Mouse (Mus musculus) hindbrain, embryonic 15.5 days (tissue): ENCODE results near the gene Rpl37. TPM values are rescaled to one million over a fixed set of nuclear protein-coding genes. Genes with fewer than 3 reads are reported as not detected.
"Not testable (repeated sequence)": the region's sequence is repeated elsewhere in the genome, so short reads cannot be mapped to it uniquely, and the experiment has no call there.

ENCODE experiments used
- ATAC-seq: fragments of 200-750 bp; cut with Nextera tagmentation; 2 replicates; pipeline ENCODE4 v1.8.0; 2017; ENCODE audit warnings: low read depth, moderate number of reproducible peaks, moderate TSS enrichment; ENCODE audit not compliant: low FRiP score
- H3K27ac ChIP-seq: fragments of 300-500 bp; sonication (generic); replicated peaks from 2 replicates; pipeline ENCODE4 v1.5.1; 2015; ENCODE audit warnings: mild to moderate bottlenecking, inconsistent platforms
- H3K27me3 ChIP-seq: fragments of 300-500 bp; sonication (generic); 2 replicates; pipeline ENCODE4 v1.6.1; 2015; ENCODE audit warnings: control low read depth, inconsistent platforms
- H3K36me3 ChIP-seq: fragments of 300-500 bp; sonication (generic); 2 replicates; pipeline ENCODE4 v1.6.1; 2015; ENCODE audit warnings: control low read depth, inconsistent platforms
- H3K4me1 ChIP-seq: fragments of 300-500 bp; sonication (generic); replicated peaks from 2 replicates; pipeline ENCODE4 v1.6.1; 2015; ENCODE audit warnings: control low read depth, inconsistent platforms
- H3K4me2 ChIP-seq: fragments of 300-500 bp; sonication (generic); 2 replicates; pipeline ENCODE4 v1.6.1; 2015; ENCODE audit warnings: moderate library complexity, mild to moderate bottlenecking, inconsistent platforms
- H3K4me3 ChIP-seq: fragments of 300-500 bp; sonication (generic); 2 replicates; pipeline ENCODE4 v1.5.1; 2015; ENCODE audit warnings: mild to moderate bottlenecking, inconsistent platforms
- H3K9ac ChIP-seq: fragments of 300-500 bp; sonication (generic); 2 replicates; pipeline ENCODE4 v1.6.1; 2015; ENCODE audit warnings: inconsistent platforms
- H3K9me3 ChIP-seq: fragments of 300-500 bp; sonication (generic); 2 replicates; pipeline ENCODE4 v1.6.1; 2016; ENCODE audit warnings: control low read depth, inconsistent platforms
- WGBS: fragments of 180-500 bp; shearing (Covaris S2); methylation state at CpG from one replicate; pipeline ENCODE4 v1.1.7; 2015; 5-methylcytosine and 5-hydroxymethylcytosine counted together
- polyA plus RNA-seq: library from polyadenylated mRNA; unstranded; fragments of >200 nt; fragmentation: Nextera tagmentation; extraction: Ambion mirVana; gene quantifications from 2 replicates; pipeline ENCODE4 v1.2.1, GENCODE M21; 2015

The Rpl37 gene
- polyA plus RNA-seq, 1 experiment from 2014 or later: 309 TPM

DNA sequence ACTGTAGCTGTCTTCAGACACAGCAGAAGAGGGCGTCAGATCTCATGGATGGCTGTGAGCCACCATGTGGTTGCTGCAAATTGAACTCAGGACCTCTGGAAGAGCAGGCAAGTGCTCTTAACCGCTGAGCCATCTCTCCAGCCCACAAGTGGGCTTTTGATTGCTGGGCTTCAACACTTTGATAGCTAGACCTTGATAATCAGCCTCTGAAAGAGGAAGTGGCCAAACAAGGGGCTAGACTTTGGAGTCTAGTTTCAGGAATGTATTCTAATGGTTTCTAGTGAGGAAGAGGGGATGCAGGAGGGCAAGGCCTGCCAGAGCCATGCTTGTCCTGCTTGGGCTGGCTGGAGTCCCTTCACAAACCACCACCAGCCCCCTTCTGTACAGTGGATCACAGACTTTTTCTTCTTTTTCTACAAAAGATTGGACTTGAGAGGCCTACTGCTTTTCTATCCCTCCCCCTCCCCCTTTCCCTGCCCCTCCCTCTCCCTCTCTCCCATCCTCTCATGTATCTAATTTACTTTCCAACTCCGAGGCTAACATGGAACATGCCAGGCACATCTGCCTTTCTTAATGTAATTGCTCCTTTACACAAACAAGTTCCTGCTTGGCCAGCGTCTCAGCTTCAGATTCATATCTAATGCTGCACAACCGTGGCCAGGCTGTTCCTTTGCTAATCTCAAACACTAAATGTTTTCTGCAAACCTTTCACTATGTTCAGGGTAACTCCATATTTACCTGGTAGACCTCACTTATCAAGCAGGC, 11.9 kb downstream of the Rpl37 start:
- H3K4me2 ChIP-seq: no peak overlapping the region
- no peak for ATAC-seq
- no peak overlapping the region for H3K4me3 ChIP-seq
- H3K36me3 ChIP-seq: peaks cover 8% of the 10 kb centered on the region
- H3K27me3 ChIP-seq: no peaks in the 10 kb centered on the region
- no peak overlapping the region for H3K27ac ChIP-seq
- H3K9ac ChIP-seq: no peak overlapping the region
- 82% methylated on average over 5 of the region's 5 CpGs for WGBS
- H3K4me1 ChIP-seq: no peaks in the 10 kb centered on the region
- H3K9me3 ChIP-seq: no peaks in the 10 kb centered on the region

DNA sequence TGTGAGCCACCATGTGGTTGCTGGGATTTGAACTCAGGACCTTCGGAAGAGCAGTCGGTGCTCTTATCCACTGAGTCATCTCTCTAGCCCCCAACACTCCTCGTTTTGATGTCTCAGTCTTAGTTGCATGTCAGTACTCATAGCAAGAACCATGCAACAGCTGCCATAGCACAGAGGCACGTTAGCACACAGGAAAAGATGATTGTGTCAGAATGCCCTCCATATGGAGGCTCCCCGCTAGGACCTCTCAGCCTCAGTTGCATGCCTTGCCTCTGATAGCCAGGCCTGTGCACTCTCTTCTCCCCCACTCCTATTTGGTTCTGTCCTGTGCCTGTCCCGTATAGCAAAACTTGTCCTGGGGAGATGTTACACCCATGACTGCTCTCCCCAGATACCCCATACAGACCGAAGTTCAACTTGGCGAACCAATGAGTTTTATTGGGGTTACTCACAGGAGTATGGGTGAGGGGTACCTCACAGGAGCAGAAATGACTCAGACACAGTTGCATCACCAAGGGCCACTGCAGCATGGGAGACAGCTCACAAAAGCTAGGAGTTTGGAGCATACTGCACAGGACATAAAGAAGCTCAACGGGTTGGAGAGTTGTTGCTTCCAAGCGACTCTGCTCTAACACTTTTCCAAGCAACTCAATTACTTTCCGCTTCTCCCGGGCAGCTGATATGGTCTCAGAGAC, 12.8 kb downstream of the Rpl37 start:
- Histone ChIP-seq H3K9ac (no peak overlapping the region), H3K36me3 (peaks cover 4% of the 10 kb centered on the region), H3K27me3 (no peaks in the 10 kb centered on the region), H3K4me1 (no peaks in the 10 kb centered on the region), H3K4me3 (no peak overlapping the region), H3K9me3 (no peaks in the 10 kb centered on the region), H3K27ac (no peak overlapping the region), H3K4me2 (no peak overlapping the region)
- WGBS: 93% methylated on average over 12 of the region's 12 CpGs
- no peak for ATAC-seq

DNA sequence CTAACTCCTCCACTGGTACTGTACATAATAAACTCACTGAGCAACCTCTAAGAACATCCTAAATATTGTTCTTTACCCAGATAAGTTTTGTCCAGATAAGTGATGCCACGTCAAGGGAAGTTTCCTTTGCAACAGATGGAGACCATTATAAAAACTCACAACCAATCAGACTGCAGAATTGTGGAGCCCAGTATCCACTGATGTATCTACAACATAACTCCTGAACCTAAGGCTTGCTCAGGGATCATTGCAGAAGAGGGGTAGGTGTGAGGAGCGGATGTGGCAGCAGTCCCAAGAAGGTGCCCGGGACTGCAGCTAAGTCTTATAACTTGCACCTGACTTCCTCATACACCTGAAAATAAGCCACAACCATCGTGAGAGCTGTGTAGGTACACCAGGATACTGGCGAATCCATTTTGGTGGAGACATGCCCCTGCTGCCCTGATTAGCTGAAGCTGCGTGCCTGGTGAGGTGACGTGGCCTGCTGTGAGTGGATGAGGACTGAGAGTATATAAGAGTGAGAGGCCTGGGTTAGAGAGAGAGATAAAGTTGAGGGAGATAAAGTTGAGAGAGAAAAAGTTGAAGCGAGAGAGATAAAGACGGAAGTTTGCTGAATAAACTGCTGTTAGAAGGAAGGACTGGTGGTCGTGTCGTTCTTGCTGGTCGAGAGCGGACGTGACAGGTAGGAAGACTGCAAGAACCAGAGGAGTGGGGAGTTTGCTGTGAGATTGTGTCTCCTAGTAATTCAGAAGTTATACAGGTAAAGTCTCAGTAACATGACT, 14.6 kb downstream of the Rpl37 start:
- ATAC-seq: not testable (repeated sequence)
- WGBS: 93% methylated on average over 14 of the region's 14 CpGs

DNA sequence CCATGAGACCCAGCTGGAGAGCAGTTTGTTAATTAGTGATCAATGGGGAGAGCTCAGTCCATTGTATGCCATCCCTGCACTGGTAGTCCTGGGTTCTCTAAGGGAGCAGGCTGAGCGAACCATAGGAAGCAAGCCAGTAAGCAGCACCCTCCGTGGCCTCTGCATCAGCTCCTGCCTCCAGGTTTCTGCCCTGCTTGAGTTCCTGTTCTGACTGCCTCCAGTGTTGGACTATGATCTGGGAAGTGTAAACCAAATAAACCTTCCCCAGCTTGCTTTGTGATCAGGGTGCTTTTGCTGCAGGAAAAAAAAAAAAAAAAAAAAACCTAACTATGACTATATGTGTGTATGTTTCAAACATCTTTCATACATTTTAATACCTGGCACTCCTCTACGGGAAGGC, 16.9 kb downstream of the Rpl37 start:
- H3K4me2 ChIP-seq: no peak overlapping the region
- ATAC-seq: no peak
- H3K4me3 ChIP-seq: no peak overlapping the region
- H3K36me3 ChIP-seq: no peaks in the 10 kb centered on the region
- H3K9ac ChIP-seq: no peak overlapping the region
- H3K4me1 ChIP-seq: no peaks in the 10 kb centered on the region; the same call in 1 of the 2 replicates
- H3K27me3 ChIP-seq: no peaks in the 10 kb centered on the region
- H3K27ac ChIP-seq: no peak overlapping the region
- 64% methylated on average over 3 of the region's 3 CpGs for WGBS
- H3K9me3 ChIP-seq: no peaks in the 10 kb centered on the region

More for the DNA sequence above, 14.6 kb downstream of the Rpl37 start:
- H3K9me3 ChIP-seq, H3K4me2 ChIP-seq, H3K9ac ChIP-seq, H3K4me3 ChIP-seq, H3K4me1 ChIP-seq, H3K36me3 ChIP-seq, H3K27ac ChIP-seq, H3K27me3 ChIP-seq: not testable (repeated sequence)

DNA sequence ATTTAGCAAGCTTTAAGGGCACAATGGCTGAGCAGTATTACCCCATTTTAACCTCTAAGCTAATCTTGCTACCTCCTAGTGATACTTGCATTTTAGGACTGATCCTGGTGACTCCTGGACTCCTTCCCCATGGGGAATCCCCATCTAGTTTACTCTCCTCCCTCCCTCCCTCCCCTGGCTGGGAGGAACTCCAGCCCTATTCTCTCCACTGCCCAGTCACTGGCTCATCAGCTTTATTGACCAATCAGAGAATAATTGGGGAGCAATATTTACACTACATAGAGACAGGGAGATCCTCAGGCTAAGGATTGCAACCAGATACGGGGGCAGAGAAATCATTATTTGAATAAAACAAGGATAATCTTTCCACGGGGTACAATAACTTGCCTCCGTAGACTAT, 17.7 kb downstream of the Rpl37 start:
- Histone ChIP-seq H3K27me3 (no peaks in the 10 kb centered on the region), H3K4me2 (no peak overlapping the region), H3K36me3 (no peaks in the 10 kb centered on the region), H3K27ac (no peak overlapping the region), H3K9me3 (no peaks in the 10 kb centered on the region), H3K4me3 (no peak overlapping the region), H3K4me1 (no peaks in the 10 kb centered on the region; the same call in 1 of the 2 replicates), H3K9ac (no peak overlapping the region)
- WGBS: 66% methylated on average over 3 of the region's 3 CpGs
- no peak for ATAC-seq

DNA sequence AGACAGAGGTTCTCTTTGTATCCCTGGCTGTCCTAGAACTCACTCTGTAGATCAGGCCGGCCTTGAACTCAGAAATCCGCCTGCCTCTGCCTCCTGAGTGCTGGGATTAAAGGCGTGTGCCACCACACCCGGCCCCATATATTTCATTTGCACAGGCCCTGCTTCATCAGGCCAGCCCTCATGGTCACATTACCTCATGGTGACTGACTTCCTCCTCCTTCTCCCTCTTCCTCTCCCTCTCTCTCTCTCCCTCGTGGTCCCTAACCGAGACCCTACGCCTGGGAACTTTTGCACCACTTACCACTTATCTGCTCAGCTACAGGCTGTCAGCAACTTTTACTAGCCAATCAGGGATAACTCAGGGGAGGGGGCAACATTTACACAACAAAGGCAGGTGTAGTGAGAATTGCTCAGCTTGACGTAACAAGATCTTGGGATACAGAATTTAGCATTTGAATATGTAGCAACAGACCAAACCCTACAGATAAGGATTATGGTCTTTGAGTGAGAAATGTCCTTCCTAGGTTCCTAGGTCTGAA, 18.6 kb downstream of the Rpl37 start:
- no peaks in the 10 kb centered on the region; the same call in 1 of the 2 replicates for H3K4me1 ChIP-seq
- ATAC-seq: no peak
- no peaks in the 10 kb centered on the region for H3K9me3 ChIP-seq
- whole genome bisulfite sequencing: 85% methylated on average over 8 of the region's 8 CpGs
- H3K4me2 ChIP-seq: no peak overlapping the region
- no peak overlapping the region for H3K27ac ChIP-seq
- H3K4me3 ChIP-seq: no peak overlapping the region
- no peaks in the 10 kb centered on the region for H3K27me3 ChIP-seq
- H3K9ac ChIP-seq: no peak overlapping the region
- no peaks in the 10 kb centered on the region for H3K36me3 ChIP-seq

DNA sequence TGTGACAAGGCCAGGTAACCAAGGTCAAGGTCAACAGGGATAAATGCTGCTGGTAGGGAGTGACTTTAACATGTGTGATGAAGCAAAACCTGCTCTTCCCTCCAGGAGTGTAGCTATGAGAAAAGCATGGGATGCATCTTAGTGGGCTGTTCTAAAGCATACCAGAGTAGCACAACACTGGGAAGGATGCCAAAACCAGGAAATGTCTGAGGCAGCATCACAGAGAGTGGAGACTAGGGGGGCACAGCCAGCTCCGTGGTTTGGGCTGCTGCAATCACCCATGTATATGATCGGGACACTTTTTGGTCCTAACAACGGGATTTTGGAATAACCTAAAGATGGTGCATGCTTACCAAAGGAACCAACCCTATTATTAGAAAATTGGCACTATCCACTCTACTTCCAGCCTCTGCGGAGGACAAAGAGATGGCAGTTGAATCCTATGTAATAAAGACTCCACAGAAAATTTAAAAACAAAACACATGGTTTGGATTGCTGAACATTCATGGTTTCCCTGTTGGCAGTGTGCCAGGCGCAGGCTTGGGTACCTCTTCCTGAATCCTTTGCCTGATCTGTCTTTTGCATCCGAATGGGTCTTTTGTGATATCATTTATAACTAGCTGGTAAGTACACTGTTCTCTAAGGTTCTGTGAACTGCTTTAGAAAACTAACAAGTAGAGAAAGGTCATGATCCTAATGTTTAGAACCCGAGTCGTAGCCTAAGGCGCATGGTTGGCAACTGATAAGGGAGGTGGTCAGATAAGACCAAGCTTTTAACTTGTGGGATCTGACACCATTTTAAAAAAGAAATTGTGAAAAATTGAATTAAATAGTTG, 21.8 kb downstream of the Rpl37 start:
- no peak overlapping the region for H3K27ac ChIP-seq
- peak; percentile 65; the same call in 1 of the 2 replicates for ATAC-seq
- no peaks in the 10 kb centered on the region for H3K27me3 ChIP-seq
- no peak overlapping the region; the same call in 1 of the 2 replicates for H3K4me2 ChIP-seq
- no peak overlapping the region for H3K9ac ChIP-seq
- H3K4me3 ChIP-seq: no peak overlapping the region
- H3K9me3 ChIP-seq: no peaks in the 10 kb centered on the region
- 65% methylated on average over 9 of the region's 9 CpGs for WGBS
- no peaks in the 10 kb centered on the region; the same call in 1 of the 2 replicates for H3K4me1 ChIP-seq
- no peaks in the 10 kb centered on the region for H3K36me3 ChIP-seq

DNA sequence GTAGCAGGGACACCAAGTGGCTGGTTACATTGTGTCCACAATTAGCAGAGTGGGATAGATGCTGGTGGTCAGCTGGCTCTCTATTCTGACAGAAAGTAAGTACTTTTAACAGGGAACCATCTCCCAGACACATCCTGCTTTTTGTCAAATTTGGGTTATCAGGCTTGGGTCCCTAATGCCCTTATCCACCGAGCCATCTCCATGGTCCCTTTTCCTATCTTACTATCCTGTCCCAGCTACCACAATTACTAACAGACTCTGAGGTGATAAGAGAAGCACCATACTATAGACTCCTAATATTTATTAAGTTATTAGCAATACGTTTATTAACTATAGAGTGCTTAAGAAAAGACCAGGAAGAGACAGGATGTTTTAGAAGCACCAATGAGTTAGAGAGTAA, 22.9 kb downstream of the Rpl37 start:
- Histone ChIP-seq H3K36me3 (no peaks in the 10 kb centered on the region), H3K4me2 (no peak overlapping the region), H3K27ac (no peak overlapping the region), H3K9me3 (no peaks in the 10 kb centered on the region), H3K27me3 (no peaks in the 10 kb centered on the region), H3K9ac (no peak overlapping the region), H3K4me1 (peaks cover under 1% of the 10 kb centered on the region), H3K4me3 (no peak overlapping the region)
- 92% methylated on average over 2 of the region's 2 CpGs for WGBS
- ATAC-seq: no peak

DNA sequence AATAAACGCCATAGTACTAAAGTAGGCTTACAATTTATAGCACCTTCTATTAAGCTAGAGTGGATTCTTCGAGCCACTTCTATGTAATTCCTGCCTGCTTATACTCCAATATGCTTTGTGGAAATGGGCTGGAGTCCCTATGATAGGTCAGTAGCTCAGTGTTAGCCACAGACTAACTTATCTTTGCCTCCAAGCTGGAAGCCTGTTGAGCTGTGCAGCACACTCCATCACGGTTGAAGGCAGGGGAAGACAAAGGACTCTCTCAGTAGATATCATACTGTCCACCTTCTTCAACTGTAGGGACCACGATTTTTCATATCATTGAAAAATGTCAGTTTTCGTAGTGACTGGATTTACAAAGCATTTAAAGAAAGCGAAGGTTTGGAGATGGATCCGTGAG, 23.4 kb downstream of the Rpl37 start:
- Histone ChIP-seq H3K27me3 (no peaks in the 10 kb centered on the region), H3K36me3 (no peaks in the 10 kb centered on the region), H3K27ac (no peak overlapping the region), H3K4me2 (no peak overlapping the region), H3K9ac (no peak overlapping the region), H3K4me3 (no peak overlapping the region), H3K4me1 (peaks cover 5% of the 10 kb centered on the region), H3K9me3 (no peaks in the 10 kb centered on the region)
- no peak for ATAC-seq
- 92% methylated on average over 7 of the region's 7 CpGs for WGBS

DNA sequence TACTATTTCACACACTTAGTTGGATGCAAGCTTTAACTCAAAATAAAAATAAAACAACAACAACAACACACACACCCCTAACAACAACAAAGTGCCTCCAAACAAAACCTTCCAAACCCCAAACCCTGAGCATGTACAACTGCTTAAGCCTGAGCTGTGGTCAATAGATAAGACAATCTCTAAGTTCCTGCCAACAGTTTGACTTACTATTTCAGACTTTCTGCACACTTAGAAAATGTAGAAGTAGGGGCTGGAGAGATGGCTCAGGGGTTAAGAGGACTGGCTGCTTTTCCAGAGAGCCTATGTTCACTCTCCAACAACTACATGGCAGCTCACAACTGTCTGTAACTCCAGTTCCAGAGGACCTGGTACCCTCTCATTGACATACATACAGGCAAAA, 23.9 kb downstream of the Rpl37 start:
- Histone ChIP-seq H3K27me3 (no peaks in the 10 kb centered on the region), H3K4me2 (no peak overlapping the region), H3K4me1 (peaks cover 10% of the 10 kb centered on the region), H3K9ac (no peak overlapping the region), H3K36me3 (no peaks in the 10 kb centered on the region), H3K27ac (no peak overlapping the region), H3K9me3 (no peaks in the 10 kb centered on the region), H3K4me3 (no peak overlapping the region)
- no peak for ATAC-seq

DNA sequence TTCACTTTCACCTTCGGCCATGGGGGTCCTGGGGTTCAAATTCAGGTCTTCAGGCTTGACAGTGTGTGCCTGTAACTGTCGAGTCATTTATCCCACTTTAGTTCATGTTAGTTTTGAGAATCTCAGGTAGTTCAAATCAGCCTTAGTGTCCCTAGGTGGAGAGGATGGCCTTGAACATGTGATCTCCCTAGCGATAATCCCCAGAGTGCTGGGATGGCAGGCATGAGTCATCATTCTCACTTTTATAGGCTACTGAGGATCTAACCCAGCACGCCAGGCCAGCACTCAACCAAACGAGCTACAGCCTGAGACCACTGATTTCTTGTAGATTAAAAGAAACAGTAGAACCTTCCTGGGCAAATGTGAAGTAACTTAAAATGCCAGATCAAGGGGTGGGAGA, 25.6 kb downstream of the Rpl37 start:
- Histone ChIP-seq H3K9me3 (no peaks in the 10 kb centered on the region), H3K9ac (no peak overlapping the region), H3K27ac (no peak overlapping the region), H3K27me3 (no peaks in the 10 kb centered on the region), H3K4me2 (no peak overlapping the region), H3K36me3 (no peaks in the 10 kb centered on the region), H3K4me3 (no peak overlapping the region), H3K4me1 (peaks cover 17% of the 10 kb centered on the region)
- WGBS: 65% methylated on average over 5 of the region's 5 CpGs
- ATAC-seq: no peak
